Mouse (Mus musculus): Measurements from ENCODE around the gene Lcp1. TPM values are rescaled to one million over a fixed set of nuclear protein-coding genes. Genes with fewer than 3 reads are reported as not detected.

Gene Lcp1
- total RNA-seq, 2 experiments from 2014 or later: 1.6 to 2.9 TPM

- no peak for DNase-seq (ENCODE audit: low spot score)
These were observed 44.9 kb downstream of the Lcp1 start for GRCm38 (mm10) chr14:75175781-75176180.

GRCm38 (mm10) chr14:75176425-75177045, 45.6 kb downstream of the Lcp1 start:
- no peak for DNase-seq (ENCODE audit: low spot score)

- DNase-seq (ENCODE audit: low spot score): no peak
These were observed 46.5 kb downstream of the Lcp1 start for GRCm38 (mm10) chr14:75177400-75177799.

GRCm38 (mm10) chr14:75178384-75178793, 47.5 kb downstream of the Lcp1 start:
- DNase-seq (ENCODE audit: low spot score): no peak

GRCm38 (mm10) chr14:75178801-75179211, 47.9 kb downstream of the Lcp1 start:
- no peak for DNase-seq (ENCODE audit: low spot score)

DNA sequence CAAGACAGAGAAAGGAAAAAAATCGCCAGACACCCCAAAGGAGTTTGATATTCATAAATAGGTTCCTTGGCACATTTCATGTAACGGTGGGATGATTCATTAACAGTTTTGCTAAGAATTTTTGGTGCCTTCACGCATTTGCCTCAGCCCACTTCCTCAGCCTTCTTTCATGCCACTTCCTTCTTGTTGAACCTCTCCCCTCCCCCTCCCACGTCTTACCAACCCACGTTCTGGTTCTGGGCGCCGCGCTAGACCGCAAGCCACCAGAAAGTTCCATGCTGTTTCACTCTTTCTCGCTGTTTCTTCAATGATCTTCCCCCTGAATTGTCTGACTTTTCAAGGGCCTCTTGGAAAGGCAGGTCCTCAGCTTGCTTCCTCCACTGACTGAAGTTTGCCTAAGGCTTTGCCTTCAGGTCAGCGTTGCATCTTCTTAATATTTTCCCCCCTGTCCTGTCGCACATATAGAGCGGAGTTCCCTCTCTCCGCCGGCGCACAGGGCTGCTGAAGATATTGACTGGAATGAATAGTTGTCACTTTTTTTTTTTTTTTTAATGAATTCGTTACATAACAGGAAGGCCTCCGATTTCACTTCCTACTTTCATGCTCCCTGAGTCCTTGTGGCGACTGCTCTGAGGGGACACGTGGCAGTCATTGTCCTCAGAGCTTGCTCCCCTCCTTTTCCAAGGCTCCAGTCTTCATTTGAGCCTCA, 48.5 kb downstream of the Lcp1 start:
- DNase-seq (ENCODE audit: low spot score): no peak

DNA sequence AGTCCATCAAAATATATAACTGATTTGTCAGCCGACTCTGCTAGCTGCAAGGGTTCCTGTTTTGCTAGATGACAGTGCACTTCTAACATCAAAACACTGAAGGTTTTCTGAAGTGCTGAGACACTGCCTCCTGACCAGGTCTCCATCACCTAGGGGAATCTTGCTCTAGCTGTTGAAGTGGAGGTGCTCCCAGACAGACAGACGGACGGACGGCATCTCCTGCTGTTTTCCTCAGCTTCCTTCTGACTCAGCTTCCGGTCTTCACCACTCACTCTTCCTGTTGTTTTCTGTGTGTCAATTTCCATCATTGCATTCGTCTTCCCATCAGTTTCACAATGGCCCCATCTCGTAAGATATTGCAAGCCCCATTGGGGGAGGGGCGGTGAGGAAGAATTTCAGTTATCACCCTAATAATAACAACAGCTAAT, 49.7 kb downstream of the Lcp1 start:
- no peak for DNase-seq (ENCODE audit: low spot score)

DNA sequence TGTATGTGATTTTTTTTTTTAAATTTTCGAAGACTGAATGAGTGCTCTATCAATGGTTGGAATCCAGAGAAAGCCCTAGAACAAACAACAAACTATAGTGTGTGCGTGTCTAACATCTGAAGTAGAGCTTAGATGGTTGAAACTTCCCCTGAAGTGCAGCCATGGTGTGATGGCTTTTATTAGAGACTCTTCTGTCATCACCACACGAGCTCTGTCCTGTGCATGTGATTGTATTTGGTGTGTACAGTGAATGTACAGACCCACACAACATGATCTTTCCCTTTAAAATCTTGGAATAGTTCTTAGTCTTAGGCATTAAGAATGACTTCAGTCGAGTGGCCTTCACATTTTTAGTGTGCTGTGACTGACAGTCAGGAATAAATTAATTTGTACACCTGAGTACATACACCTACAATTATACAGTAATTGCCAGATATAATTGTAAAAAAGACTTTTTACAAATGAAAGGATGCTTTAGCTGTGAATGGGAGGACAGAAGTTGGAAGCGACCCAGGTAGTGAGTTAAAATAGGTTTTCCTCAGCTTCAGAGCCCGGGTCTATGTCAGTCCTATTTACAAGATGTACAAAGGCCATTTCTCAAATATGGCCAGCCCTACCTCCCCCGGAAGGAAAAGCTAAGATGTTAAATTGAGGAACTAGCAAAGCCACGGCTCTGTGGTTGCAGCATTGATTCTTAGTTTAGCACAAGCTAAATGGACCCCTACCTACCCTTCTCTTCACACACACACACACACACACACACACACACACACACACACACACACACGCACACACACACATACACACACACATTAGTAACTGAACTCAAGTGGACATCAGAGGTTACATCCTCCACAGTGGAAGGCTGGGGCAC, 50.4 kb downstream of the Lcp1 start:
- no peak for DNase-seq (ENCODE audit: low spot score)

DNA sequence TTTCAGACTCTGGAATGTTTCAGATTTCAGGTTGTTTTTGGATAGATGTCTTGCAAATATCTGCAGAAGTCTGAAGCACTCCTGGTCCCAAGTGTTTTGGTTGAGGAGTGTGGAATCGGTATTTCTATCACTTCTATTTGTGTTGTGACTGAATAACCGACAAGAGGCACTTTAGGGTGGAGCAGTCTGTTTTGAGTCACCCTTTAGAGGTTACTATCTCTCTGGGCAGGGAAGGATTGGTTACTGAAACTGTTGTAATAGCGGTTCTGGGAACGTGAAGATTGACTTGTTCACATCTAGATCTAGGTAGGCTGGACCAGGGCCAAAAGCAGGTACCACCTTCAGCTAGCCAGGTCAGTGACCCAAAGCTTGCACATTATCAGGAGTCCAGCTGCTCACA, 51.5 kb downstream of the Lcp1 start:
- no peak for DNase-seq (ENCODE audit: low spot score)

GRCm38 (mm10) chr14:75182831-75183230, 51.9 kb downstream of the Lcp1 start:
- DNase-seq (ENCODE audit: low spot score): no peak

DNA sequence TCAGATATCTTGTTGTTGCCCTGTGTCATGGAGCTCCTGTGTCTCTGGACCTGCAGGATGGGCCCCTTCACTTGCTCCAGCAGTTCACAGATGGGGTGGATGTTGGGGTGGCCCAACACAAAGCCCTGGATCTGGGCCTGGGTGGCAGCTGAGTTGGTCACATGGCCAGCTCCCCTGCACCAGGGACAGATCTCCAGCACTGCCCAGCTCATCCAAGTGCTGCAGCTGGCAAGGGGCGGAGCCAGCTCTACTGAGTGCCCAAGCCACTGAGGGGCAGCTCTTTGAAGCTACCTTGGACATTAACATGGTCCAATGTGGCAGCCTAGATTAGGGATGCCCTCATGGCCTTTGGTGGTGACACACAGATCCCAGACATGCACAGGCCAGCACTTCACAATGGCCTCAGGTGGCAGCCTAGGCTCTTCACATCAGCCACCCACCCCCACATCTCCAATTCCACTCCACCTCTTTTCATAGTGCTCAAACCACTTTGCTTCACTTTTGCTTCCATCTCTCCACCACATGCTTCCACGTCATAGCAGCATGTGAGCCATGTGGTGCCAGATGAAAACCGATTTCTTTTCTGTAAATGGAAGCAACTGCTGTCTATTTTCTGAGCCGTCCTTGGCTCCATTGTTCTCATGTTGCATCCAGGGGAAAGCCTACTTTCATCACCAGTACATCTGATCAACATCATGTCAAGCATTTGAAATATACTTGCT, 53.3 kb downstream of the Lcp1 start:
- no peak for DNase-seq (ENCODE audit: low spot score)

DNA sequence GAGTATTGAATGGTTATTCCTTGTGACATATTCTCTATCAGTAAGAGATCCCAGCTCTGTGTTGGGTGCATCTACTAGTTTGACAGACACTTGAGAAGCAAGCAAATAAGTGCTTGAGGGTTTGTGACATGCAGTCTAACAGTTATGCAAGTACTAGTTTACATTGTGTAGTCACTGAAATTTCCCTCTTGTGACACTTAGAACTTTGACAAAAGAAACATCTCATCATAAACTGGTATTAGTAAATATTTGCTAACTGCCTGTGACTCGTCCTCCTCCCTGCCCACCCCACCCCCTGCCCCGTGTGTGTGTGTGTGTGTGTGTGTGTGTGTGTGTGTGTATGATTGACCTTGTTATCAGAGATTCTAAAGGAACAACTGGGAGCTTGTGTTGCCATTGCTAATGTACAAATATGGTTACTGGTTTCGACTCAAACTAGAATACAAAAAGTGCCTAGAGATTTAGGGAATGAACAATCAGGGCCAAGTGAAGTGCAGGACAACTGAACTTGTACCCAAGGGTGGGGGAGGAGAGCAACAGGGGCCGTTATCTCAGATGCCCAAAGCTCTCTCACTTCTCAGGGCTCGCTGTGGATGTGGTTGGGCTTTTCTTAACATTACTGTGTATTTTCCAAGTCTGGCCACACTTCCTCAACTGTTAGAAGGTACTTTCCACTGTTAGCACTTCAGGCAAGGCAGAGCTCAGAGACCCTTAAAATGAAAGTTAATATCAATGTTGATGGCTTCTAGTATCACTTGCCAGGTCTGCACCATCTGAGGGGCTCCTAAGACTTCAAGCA, 55.1 kb downstream of the Lcp1 start:
- DNase-seq (ENCODE audit: low spot score): no peak

DNA sequence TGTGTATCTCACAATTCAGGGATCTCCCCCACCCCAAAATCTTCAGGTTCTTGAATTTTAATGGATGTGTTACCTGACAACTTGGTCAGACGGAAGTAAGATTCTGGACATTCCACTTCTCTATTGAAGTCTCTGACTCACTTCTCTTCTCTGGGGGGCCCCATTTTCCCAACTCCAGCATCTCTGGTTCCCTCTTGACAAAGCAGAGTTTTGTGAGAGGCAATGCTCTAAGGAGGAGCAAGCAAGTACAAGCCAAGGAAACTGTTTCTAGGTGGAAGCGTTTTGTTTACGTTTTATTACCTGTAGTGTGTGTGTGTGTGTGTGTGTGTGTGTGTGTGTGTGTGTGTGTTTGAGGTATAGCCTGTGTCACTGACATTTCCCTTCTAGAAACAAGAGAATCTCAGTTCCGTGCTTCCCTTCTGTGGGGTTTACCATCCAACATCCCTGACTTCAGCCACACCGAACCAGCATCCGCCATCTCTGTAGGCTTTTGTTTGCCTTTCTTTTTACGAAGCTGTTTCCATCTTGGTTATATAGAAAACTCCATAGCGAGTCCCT, 56.0 kb downstream of the Lcp1 start:
- DNase-seq (ENCODE audit: low spot score): no peak

GRCm38 (mm10) chr14:75188521-75188920, 57.6 kb downstream of the Lcp1 start:
- DNase-seq (ENCODE audit: low spot score): no peak

DNA sequence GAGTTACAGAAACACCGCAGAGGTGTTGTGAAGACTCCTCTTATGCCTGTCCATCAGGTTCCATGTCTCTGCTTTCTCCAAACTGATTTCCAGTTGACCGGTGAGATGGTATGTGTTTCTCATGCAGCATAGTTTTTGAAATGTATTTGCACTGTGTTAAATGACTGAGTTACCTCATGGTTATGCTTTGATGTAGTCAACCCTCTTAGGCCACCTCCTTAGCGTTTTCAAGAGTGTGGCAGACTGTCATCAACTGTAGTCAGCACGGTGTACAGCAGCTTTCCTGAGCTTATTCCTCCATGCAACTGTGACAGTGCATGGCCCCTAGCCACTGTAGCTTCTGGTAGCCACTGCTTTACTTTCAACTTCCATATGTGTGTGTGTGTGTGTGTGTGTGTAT, 58.1 kb downstream of the Lcp1 start:
- DNase-seq (ENCODE audit: low spot score): no peak

DNA sequence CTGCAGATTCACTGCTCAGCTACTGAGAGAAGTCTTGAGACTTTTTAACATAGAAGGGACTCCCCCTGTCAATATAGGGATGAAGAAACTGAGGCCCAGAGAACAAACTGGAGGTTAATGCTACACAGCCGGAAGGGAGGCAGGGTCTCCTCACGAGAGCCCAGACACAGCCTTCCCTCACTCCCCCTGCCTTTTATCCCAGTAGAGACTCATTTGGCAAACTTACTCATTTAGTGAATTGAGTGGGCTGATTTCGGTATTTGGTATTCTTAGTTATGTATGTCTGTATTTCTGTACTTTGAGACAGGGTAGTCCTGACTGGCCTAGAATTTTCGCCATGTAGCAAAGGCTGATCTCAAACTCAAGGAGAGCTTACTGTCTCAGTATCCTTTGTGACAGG, 59.8 kb downstream of the Lcp1 start:
- DNase-seq (ENCODE audit: low spot score): no peak

- DNase-seq (ENCODE audit: low spot score): no peak
These were observed 61.5 kb downstream of the Lcp1 start for GRCm38 (mm10) chr14:75192427-75192826.

GRCm38 (mm10) chr14:75192858-75193257, 62.0 kb downstream of the Lcp1 start:
- DNase-seq (ENCODE audit: low spot score): no peak

DNA sequence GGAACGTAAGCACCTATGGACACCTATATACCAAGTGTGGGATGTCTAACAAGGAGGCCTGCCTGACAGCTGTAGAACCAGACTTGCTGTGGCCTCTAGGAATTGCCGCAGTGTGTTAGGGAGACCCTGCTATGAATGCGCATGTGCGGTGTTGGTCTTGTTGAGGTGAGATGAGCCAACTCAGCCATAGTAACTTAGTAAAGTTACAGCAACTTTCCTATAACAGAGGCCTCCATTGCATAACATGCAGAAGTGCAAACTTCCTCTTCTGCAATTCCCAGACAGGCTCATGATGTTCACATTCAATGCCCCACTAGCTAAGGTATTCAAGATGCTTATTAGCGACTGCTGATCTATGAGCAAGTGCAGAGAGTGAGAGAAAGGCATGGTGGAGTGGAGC, 64.6 kb downstream of the Lcp1 start:
- no peak for DNase-seq (ENCODE audit: low spot score)

DNA sequence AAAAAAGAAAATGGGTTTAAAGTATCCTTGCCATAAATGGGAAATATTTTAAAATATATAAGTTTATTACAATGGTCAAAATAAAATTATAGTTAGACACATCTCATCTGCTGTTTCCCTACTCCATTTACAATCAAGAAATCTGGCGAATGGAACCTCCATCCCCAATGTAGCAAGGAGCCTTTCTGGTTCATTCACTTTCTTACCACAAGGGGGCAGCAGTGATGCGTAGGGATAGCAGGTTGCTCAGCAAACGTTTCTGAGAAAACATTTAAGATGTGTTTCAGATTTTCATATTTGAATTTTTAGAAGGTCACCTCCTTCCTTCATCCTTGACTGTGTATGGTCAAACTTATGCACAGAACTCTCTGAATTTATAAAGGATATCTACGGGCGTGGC, 66.1 kb downstream of the Lcp1 start:
- DNase-seq (ENCODE audit: low spot score): peak; percentile 27

DNA sequence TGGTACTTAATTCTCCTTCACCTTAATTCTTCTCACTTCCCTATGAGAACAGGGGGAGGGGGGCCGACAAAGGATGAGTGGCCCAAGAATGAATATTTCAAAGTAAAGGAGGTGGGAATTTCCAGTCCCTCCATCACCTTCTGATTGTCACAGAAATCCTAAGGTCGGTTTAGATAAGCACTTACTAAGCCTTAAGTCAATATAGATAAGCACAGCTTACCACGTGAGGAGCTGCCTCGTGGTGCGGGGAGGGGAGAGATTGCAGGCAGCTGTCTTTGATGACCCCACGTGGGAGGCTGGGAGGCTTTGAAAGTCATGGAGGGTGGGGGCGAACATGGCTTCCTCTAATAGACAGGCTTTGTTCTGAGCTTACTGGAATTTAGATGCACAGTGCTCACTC, 66.8 kb downstream of the Lcp1 start:
- DNase-seq (ENCODE audit: low spot score): no peak

Measured in gastrocnemius, adult 18-20 months (tissue).